Mouse (Mus musculus) WW6 (cell line): Measurements from ENCODE around the gene Nudt3.
"Not testable (repeated sequence)": the region's sequence is repeated elsewhere in the genome, so short reads cannot be mapped to it uniquely, and the experiment has no call there.

Experiments
- DNase-seq: peaks from one replicate; pipeline ENCODE4 v3.0.0-alpha.2; 2013; ENCODE audit warnings: low read depth, low spot score

Gene Nudt3

DNA sequence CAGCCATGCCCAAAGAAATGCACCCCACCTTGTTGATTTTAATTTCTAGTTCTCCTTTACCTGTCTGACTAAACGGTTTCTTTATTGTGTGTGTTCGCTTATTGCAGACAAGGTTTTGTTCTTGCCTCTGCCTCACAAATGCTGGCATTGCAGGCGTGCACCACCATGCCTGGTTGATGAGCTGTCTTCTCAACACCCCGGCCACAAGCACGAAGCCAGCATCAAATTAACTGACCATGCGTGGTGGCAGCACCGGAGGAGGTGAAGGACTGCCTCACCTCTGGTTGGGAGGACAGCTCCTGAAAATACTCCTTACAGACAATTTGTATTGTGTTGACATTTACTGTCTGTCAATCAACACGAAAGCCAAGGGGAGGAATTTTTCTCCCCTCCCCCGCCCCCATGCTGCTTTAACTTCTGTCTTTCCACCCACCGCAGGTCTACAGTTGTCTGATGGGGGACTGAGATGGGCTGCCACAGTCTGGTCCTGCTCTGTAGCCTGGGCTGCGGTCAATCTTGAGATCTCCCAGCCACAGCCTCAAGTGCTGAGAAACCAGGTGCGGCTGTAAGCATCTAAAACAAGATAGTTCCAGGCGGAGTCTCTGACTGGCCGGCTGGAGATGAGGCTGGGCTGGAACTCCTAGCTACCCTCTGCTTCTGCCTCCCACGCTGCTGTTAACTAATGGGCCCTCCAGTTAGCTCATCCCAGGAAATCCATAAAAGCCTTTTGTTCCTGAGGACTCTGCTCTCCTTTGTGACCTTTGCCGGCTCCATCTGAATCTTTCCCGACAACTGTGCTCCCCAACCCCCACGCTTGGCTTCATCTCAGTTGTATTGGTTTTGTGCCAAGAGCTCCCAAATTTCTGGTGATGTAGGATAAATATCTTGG, 13.1 kb upstream of the Nudt3 start, which contains the start of gene Rps10:
Gene Rps10 (minus strand): TSS at position 538 of the 889 bp plus-strand sequence.
- DNase-seq: no peak

DNA sequence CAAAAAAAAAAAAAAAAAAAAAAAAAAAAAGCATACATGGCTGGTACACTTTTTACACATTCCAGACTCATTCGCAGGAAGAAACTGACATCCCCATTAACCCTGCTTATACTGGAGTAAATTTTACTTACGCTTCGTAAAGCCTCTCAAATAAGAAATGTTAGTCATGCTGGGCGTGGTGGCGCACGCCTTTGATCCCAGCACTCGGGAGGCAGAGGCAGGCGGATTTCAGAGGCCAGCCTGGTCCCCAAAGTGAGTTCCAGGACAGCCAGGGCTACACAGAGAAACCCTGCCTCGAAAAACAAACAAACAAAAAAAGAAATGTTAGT, 12.2 kb upstream of the Nudt3 start:
- DNase-seq: not testable (repeated sequence)

DNA sequence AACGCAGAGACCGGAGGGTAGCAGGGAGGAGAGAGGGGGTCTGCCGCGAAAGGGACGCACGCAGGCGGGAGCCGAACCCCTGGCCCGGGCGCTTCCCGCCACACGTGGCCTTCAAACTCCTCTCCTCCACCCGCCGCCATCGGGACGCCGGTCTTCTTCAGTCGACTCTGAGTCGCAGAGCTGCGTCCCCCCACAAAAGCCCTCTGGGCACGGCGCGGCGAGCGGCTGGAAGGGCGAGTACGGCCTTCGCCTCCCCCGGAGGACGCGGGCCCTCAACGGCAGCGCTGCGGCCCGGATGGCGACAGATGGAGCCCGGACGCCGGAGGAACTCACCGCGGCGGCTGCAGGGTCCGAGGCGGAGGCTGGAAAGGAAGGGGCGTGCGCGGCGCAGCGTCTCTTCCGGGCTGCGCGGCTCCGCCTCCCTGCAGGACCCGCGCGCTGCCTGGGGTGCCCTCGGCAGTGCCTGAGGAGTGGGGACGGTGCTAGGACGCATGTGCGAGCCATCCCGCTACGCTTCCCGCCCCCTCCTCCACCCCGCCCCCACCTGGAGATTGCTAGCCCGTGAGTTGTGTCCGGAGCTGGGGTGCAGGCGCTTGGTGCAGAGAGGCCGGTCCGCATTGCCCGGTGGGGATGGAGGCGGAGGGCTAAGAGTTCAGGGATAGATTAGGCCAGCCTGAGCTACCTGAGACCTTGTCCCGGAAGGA, 11.7 kb upstream of the Nudt3 start, which contains the start of gene RPS10-NUDT3:
Gene RPS10-NUDT3 (minus strand): TSS at position 352 of the 704 bp plus-strand sequence.
- peak; percentile 85 for DNase-seq

DNA sequence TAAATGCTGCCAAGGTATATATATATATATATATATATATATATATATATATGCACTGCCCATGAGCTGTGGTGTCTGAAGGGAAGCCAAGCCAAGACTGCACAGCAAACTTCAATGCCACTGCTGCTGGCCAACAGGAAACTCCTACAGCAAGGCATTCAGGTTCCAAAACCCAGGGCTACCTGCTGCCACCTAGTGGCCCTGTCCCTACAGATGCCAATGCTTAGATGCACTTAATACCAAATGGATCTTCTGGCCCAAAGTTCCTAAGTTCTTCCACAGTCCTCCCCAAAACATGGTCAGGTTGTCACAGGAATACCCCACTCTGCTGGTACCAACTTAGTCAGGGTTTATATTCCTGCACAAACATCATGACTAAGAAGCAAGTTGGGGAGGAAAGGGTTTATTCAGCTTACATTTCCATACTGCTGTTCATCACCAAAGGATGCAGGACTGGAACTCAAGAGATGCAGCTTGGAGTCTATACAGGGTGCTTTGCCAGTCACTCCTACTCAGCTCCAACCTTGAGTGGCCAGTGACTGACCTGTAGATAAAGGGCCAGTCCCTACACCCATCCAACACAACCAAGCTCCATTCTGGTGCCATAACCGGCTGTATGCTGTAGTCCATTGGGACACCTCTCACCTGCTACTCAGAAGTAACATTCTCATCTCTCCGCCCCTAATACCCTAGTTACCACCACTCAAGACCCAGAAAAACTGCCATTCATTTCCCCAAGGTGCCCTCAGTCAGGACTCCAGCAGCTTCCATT, 6.1 kb upstream of the Nudt3 start:
- no peak for DNase-seq

DNA sequence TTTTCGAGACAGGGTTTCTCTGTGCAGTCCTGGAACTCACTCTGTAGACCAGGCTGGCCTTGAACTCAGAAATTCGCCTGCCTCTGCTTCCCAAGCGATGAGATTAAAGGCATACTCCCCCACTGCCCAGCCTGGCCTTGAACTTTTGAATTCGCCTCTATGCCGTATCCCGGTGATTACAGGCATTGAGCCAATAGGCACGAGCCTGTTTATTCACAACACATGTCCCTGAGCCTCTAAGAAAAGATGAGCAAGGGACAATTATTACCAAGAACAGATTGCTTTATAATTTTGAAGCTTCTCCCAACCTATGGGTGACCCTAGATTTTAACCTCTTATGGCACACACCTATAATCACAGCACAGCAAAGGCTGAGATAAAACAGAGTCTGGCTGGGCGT, 5.1 kb upstream of the Nudt3 start:
- no peak for DNase-seq

DNA sequence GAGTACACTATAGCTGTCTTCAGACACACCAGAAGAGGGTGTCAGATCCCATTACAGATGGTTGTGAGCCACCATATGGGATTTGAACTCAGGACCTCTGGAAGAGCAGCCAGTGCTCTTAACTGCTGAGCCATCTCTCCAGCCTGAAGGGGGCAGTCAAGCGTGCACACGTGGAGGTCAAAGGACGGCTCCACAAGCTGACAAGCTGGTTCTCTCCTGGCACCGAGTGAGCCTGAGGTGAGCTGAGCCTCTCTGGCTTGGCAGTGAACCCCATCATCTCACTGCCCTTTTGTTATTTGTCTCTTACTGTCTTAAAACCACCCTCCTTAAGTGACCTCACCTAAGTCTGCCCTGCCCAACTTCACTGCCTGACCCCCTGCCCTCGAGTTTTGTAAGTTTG, 4.2 kb upstream of the Nudt3 start:
- DNase-seq: no peak

DNA sequence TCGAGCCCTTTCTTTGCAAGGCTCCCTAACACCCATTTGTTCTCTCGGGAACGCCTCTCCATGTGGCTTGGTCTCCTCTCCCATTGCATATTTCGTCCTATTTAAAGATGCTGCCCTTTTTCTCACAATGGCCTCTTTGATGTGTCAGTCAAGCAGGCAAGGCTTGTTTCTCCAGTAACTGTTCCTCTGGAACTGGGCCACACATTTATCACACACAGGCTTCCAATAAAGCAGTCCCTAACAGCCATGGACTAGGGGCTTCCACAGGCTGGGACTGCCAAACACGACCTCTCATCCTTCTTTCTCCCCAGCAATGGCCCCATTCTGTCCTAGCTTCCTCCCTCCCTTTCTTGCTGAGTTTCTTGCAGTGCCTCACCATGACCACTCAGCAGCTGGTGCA, 3.4 kb upstream of the Nudt3 start:
- no peak for DNase-seq

DNA sequence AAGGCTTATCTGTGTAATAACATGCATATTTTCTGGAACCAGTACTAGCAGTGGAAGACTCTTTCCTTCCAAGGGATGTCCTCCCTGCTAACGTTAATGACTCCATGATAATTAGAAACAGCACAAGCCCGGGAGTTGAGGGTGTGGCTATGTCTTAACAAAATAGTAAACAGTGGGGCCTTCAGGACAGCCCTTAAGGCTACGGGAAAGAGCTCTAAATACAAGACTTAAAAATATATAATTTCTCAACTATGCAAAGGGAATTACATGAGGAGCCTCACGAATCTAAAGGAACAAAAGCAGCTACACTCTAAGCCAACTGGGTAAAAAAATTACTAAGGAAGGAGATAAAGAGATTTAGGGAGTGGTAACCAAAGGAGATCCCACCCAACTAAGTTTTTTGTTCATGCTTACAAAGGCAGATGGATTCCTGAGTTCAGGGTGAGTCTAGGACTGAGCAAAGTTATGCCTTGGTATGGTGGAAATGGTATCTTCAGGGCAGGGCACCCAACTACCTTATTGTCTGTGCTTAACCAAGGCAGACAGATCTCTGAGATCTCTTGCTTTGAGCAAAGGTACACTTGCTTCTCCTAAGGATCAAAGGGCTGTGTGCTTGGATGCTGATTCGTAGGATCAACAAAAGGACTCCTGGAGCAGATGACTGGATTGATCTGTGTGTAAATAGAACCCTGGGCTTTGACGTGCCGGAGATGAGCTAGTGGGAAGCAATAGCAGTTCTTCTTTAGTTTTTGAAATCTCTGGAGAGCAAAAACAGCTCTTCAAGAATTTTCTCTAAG, 2.4 kb upstream of the Nudt3 start:
- DNase-seq: no peak

DNA sequence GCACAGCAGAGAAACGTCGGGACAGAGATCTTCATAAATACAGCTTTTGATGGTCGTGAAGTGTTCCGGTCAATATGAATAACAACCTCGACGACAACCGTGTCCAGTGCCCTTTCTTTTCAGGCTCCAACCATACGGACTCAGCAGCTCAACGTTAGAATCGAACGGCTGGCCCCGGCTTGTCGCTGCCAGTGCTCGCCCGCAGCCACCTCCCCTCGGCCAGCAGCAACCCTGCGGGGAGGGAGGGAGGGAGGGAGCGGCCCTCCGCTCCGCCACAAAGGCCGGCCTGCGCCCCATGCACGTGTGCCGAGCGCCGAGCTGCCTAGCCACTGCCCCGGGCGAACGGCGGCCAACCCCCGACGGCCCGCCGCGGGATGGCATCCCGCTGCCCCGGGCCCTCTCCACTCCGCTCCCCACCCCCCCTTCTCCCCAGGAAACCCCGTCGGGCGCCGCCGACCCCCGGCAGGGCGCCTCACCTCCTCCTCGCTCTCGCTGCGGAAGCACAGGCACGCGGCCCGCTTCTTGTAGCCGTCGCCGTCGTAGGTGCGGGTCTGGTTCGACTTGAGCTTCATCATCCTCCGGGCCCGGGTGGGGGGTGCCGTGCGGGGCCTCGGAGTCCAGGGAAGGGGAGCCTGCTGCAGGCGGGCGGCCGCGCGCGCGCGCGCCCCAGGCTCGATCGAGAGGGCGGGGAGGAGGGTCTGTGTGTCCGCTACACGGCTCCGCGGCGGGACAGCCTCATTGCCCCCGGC, 510 bp downstream of the Nudt3 start:
- no peak for DNase-seq

DNA sequence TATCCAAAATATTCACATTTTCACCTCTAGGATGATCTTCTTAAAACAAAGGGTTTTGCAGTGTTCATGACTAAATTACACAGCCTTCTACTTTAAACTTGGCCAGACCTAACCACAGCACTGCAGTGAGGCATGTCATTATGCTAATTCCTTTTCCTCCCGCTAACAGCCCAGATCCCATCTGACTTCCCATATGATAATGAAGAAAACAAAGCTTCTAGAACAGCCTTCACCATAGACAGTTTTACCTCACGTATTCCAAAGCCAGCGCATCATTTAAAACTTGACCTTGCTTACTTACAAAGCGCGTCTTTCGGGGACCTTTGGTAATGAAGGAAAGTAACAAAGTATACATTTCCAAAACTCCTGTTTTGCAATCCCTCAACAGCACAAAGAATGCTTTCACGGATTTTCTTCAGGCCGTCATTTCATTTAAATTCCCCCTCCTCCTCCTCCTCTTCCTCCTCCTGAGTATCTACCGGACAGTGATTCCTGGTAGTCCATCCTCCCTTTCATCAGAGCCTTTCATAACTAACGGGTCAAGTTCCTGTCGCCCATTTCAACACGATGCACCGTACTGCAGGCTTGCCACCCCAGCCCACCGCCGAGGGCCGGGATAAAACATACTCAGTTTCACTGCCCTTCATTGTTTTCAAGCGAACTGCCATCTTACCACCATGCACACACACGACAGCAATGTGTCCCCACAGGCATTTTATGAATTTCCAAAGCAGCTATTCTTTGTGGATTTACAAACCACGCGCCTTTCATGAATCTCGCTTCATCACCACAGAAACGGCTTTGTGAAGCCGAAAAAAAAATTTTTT, 1.4 kb downstream of the Nudt3 start:
- no peak for DNase-seq

DNA sequence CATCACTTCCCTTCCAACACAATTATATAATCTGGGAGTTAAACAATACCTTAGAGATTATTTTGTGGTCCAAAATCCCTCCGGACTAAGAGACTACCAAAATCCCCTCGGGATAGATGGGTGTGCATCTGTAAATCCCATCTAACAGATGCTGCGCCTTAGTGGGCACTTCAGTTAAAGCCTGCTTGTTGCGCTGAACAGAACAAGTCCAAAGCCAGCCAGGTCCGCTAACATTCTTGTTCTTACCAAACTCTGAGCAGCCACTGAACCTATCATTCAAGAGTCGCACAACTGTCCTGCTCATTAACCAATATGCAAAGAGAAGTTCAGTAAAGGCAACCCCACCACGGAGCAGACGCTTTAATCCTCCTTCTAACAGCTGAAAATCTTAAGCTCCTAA, 2.1 kb downstream of the Nudt3 start:
- no peak for DNase-seq

DNA sequence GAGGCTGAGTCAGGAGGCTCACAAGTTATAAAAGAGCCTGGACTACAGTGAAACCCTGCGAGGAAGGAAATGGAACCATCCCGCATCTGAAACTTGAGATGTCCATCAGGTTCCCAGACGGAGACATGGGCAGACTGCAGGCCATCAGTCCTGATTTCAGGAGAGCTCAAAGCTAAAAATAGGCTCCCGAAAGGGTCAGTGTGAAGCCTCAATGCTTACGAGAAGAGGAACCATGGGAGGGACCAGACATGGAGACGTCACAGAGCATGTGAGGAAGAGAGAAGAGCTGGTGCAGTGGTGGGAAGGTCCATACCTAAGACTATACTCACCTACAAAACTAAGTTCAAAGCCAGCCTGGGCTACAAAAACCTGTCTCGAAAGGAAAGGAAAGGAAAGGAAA, 7.9 kb downstream of the Nudt3 start:
- DNase-seq: no peak

DNA sequence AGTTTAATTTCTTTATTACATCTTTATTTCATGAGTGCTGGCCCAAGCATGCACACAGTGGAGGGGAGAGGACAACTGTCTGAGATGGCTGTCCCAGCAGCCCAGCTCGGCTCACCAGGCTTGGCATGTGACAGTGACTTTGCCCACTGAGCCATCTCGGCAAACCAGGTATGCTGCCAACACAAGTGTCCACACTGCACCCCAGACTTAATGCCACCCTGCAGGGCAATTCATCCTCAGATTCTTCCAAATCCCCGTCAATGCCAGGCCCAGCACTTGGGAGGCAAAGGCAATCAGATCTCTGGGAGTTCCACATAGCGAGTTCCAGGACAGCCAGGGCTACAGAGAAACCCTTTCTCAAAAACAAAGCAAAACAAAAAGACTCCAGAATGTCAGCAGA, 10.3 kb downstream of the Nudt3 start:
- no peak for DNase-seq

DNA sequence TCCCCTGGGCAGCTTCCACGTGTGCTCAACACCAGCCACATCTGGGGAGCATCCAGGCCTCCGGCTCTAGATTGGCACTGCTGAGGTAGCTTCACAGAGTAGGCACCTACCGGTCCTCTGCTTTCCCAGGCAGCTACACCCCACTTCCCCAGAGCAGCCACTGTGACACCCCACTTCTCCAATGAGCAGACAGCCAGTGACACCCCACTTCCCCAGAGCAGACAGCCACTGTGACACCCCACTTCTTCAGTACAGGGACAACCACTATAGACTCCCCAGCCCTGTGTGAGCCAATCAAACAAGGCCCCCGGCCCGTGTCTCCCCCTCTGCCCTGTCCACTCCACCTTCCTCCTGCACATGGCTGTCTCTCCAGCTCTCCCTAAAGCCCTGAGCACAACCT, 11.3 kb downstream of the Nudt3 start:
- no peak for DNase-seq

DNA sequence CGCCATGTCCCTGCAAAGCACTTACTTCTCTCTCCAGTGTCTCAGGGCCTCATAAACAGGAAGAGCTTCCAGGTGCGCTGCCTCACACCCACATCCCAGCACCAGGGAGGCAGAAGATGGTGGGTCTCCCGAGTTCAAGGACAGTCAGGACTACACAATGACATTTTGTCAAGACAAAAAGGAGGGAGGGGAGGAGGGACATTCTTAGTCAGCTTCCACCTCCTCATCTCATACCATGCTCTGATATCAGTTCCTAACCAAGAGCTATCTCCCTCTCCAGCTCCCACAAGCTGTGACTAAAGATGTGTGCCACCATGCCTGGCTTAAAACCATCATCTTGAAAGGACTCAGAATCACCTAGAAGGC, 11.8 kb downstream of the Nudt3 start:
- no peak for DNase-seq

DNA sequence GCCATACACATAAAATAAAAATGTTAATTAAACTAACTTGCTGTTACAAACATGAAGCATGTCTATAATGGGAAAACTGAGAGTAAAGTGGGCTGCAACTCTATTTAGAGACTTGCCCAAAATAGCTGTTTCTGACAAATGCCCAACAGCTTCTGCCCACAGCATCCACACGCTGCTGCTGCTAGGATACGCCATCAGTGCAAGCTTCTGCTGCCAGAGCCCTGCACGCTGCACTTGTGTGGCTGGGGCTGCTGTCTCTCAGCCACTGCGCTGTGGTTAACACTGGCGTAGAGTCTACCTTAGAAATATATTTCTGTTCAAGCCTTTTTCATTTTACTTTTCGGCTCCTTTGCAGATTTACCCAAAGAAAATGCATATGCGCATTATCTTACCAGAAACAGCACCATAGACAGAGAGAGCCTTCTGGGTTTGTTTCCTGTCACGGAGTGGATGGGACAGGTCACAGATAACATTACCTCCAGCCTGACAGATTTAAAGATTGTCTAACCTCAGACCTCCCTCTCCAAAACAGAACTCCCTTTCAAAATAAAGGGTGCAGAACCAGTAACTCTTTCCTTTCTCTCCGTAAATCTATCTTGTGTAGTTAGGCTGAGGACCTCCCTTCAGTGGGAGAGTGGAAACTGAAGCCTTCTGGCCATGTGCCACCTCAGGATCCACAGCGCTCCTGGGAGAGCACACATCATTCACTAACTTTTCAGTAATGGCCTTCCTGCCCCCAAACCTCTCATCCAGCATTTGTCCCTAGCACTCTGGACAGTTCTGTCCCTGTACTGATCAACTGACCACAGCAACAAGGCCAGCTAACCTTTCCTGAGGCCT, 12.4 kb downstream of the Nudt3 start:
- DNase-seq: no peak

DNA sequence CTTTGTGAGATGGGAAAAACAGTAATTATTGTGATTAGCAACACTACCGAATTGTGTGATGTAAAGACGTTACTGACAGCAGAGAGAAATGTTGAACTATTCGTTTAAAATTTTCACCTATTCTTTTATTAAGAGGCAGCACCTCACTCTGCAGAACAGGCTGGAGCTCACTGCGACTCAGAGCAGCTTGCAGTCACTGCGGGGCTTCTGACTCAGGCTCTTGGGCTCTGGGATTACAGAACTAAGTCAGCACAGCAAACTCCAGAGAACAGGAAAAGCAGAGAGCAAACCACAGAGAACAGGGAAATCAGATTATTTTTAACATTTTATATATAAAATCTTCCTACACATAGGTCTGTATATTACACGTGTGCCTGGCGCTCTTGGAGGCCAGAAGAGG, 13.7 kb downstream of the Nudt3 start:
- no peak for DNase-seq

DNA sequence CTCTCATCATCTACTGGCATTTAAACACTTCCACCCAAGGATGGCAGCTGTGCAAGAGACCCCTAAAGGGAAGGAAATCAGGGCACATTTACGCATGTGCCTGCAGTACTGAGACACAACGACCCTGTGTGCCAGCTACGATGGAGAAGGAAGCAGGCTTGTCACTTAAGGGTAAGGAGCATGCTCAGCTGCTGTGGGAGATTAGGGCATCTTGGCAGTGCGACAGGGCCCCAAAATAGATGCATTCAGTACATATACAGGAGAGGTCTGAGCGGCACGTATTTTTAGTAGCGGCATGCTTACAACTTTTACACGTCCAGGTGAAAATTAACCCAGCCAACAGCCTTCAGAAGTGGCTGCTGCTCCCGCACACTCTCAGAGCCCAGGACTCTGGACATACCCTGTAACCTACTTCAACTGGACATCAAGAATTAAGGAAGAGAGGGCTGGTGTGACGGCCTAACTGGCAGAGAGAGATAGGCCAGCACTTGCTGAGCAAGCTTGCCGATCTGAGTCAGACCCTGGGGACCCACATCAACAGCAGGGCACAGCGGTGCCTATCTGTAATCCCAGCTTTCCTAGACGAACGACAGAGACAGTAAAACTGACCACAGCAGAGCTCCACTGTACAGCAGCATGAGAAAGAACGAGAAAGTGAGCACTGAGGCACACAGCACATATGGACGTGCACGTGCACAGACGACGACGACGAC, 19.6 kb downstream of the Nudt3 start:
- no peak for DNase-seq
